Mouse (Mus musculus) small intestine, adult 2 months (tissue): ENCODE data around the gene Ttc22.

Experiments used
- CTCF ChIP-seq: fragments of 200-500 bp; IDR thresholded peaks from 2 replicates; pipeline ENCODE4 v1.5.1; 2012; ENCODE audit warnings: low read depth, mild to moderate bottlenecking, control low read depth, inconsistent platforms, low read length, moderate library complexity, mixed read lengths; ENCODE audit not compliant: insufficient replicate concordance, insufficient read length; ENCODE audit errors: extremely low read depth
- POLR2A ChIP-seq: fragments of 200-500 bp; IDR thresholded peaks from 2 replicates; pipeline ENCODE4 v1.6.1; 2012; ENCODE audit warnings: low read depth, mild to moderate bottlenecking, control low read depth, inconsistent platforms, low read length, moderate library complexity

DNA sequence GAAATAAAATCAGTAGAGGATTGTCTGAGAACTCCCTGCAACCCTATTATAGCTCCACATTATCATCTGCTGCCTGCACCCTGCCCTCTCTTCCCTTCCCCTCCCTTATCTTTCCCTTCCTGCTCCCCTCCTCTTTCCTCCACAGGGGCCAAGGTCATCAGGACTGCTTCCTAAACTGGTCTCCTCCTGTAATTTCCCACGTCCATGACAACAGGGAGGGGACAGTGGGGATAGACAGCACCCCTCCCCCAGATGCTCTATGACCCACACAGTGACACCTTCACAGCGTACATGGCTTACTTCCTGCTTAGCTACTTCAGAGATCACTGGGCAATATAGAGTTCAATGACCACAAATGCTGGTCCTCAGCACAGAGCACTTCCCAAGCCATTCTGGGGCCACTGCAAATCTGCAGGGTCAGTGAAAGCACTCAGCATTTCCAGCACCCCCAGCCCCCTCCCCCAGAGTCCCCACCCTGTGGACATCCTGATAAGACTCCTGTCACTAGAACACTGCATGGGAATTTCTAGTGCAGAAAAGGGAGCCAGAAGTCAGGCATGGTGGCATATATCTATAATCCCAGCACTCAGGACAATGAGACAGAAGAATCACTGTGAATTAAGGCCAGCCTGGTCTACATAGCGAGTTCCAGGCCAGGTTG is 66.5 kb downstream of the Ttc22 start:
- TF ChIP-seq CTCF (no peak), POLR2A (no peak)
